Mouse (Mus musculus): ENCODE measurements around the gene Smarcal1. TPM values are rescaled to one million over a fixed set of nuclear protein-coding genes. Genes with fewer than 3 reads are reported as not detected.

The Smarcal1 gene
- total RNA-seq (2014; fragmentation: Nextera tagmentation) (25.7 and 31.2 TPM in 2 replicates), total RNA-seq (2017) (26.3 and 30.3 TPM in 2 replicates)

- ATAC-seq (replicated peaks; ENCODE audit: poor library complexity, severe bottlenecking) = peak; percentile 98
These were observed at the start of gene Smarcal1 for GRCm38 (mm10) chr1:72582947-72583731. Smarcal1 (plus strand) TSS chr1:72583251.

GRCm38 (mm10) chr1:72533439-72533838 is 49.6 kb upstream of the Smarcal1 start:
- no peak for ATAC-seq (replicated peaks; ENCODE audit: poor library complexity, severe bottlenecking)

- ATAC-seq (replicated peaks; ENCODE audit: poor library complexity, severe bottlenecking) = no peak
These were observed 47.1 kb upstream of the Smarcal1 start for GRCm38 (mm10) chr1:72535725-72536571.

GRCm38 (mm10) chr1:72536611-72537351 is 46.3 kb upstream of the Smarcal1 start, which contains the start of gene March4:
March4 (minus strand) TSS chr1:72536930.
- ATAC-seq (replicated peaks; ENCODE audit: poor library complexity, severe bottlenecking) = peak; percentile 96

- no peak for ATAC-seq (replicated peaks; ENCODE audit: poor library complexity, severe bottlenecking)
These were observed 44.8 kb upstream of the Smarcal1 start for GRCm38 (mm10) chr1:72538266-72538665.

- ATAC-seq (replicated peaks; ENCODE audit: poor library complexity, severe bottlenecking) = no peak
These were observed 32.7 kb upstream of the Smarcal1 start for GRCm38 (mm10) chr1:72550317-72550716.

GRCm38 (mm10) chr1:72556471-72556870 is 26.6 kb upstream of the Smarcal1 start:
- no peak for ATAC-seq (replicated peaks; ENCODE audit: poor library complexity, severe bottlenecking)

GRCm38 (mm10) chr1:72558625-72559024 is 24.4 kb upstream of the Smarcal1 start:
- ATAC-seq (replicated peaks; ENCODE audit: poor library complexity, severe bottlenecking) = no peak

GRCm38 (mm10) chr1:72564334-72564962 is 18.6 kb upstream of the Smarcal1 start:
- no peak for ATAC-seq (replicated peaks; ENCODE audit: poor library complexity, severe bottlenecking)

GRCm38 (mm10) chr1:72567056-72567455 is 16.0 kb upstream of the Smarcal1 start:
- ATAC-seq (replicated peaks; ENCODE audit: poor library complexity, severe bottlenecking) = peak; percentile 67

GRCm38 (mm10) chr1:72568725-72569124 is 14.3 kb upstream of the Smarcal1 start:
- ATAC-seq (replicated peaks; ENCODE audit: poor library complexity, severe bottlenecking) = peak; percentile 52

GRCm38 (mm10) chr1:72574047-72574446 is 9.0 kb upstream of the Smarcal1 start:
- no peak for ATAC-seq (replicated peaks; ENCODE audit: poor library complexity, severe bottlenecking)

- no peak for ATAC-seq (replicated peaks; ENCODE audit: poor library complexity, severe bottlenecking)
These were observed 8.4 kb upstream of the Smarcal1 start for GRCm38 (mm10) chr1:72574608-72575007.

- ATAC-seq (replicated peaks; ENCODE audit: poor library complexity, severe bottlenecking) = peak; percentile 52; the same call in 1 of the 2 replicates
These were observed 7.9 kb upstream of the Smarcal1 start for GRCm38 (mm10) chr1:72575121-72575520.

- no peak for ATAC-seq (replicated peaks; ENCODE audit: poor library complexity, severe bottlenecking)
These were observed 5.5 kb upstream of the Smarcal1 start for GRCm38 (mm10) chr1:72577481-72577922.

GRCm38 (mm10) chr1:72578351-72578750 is 4.7 kb upstream of the Smarcal1 start:
- ATAC-seq (replicated peaks; ENCODE audit: poor library complexity, severe bottlenecking) = no peak

- no peak for ATAC-seq (replicated peaks; ENCODE audit: poor library complexity, severe bottlenecking)
These were observed 4.2 kb upstream of the Smarcal1 start for GRCm38 (mm10) chr1:72578806-72579205.

- ATAC-seq (replicated peaks; ENCODE audit: poor library complexity, severe bottlenecking) = no peak
These were observed 855 bp downstream of the Smarcal1 start for GRCm38 (mm10) chr1:72583906-72584305.

GRCm38 (mm10) chr1:72585971-72586875 is 3.2 kb downstream of the Smarcal1 start:
- no peak for ATAC-seq (replicated peaks; ENCODE audit: poor library complexity, severe bottlenecking)

Data from granulocyte monocyte progenitor cell, adult 5-6 weeks (primary cell).